Mouse (Mus musculus) neural tube, embryonic 15.5 days (tissue): ENCODE data around the gene Vwa8. TPM values are rescaled to one million over a fixed set of nuclear protein-coding genes. Genes with fewer than 3 reads are reported as not detected.
A peak's percentile ranks its signal among the peaks of the same experiment; 100 is the strongest.
"Not testable (repeated sequence)": the region's sequence is repeated elsewhere in the genome, so short reads cannot be mapped to it uniquely, and the experiment has no call there.

Experiments used
- ATAC-seq: fragments of 200-750 bp; cut with Nextera tagmentation; 2 replicates; pipeline ENCODE4 v1.8.0; 2017; ENCODE audit warnings: mild to moderate bottlenecking, moderate TSS enrichment, moderate library complexity; ENCODE audit not compliant: low FRiP score
- H3K27ac ChIP-seq: fragments of 300-500 bp; sonication (generic); replicated peaks from 2 replicates; pipeline ENCODE4 v1.5.1; 2015; ENCODE audit warnings: mild to moderate bottlenecking, inconsistent platforms
- H3K27me3 ChIP-seq: fragments of 300-500 bp; sonication (generic); replicated peaks from 2 replicates; pipeline ENCODE4 v1.6.1; 2015; ENCODE audit warnings: inconsistent platforms
- H3K36me3 ChIP-seq: fragments of 300-500 bp; sonication (generic); 2 replicates; pipeline ENCODE4 v1.6.1; 2015; ENCODE audit warnings: inconsistent platforms
- H3K4me1 ChIP-seq: fragments of 300-500 bp; sonication (generic); 2 replicates; pipeline ENCODE4 v1.6.1; 2015; ENCODE audit warnings: inconsistent platforms
- H3K4me2 ChIP-seq: fragments of 300-500 bp; sonication (generic); 2 replicates; pipeline ENCODE4 v1.6.1; 2015; ENCODE audit warnings: inconsistent platforms, mild to moderate bottlenecking, moderate library complexity
- H3K4me3 ChIP-seq: fragments of 300-500 bp; sonication (generic); replicated peaks from 2 replicates; pipeline ENCODE4 v1.5.1; 2015; ENCODE audit warnings: mild to moderate bottlenecking, inconsistent platforms
- H3K9ac ChIP-seq: fragments of 300-500 bp; sonication (generic); replicated peaks from 2 replicates; pipeline ENCODE4 v1.6.1; 2015; ENCODE audit warnings: mild to moderate bottlenecking, inconsistent platforms
- H3K9me3 ChIP-seq: fragments of 300-500 bp; sonication (generic); replicated peaks from 2 replicates; pipeline ENCODE4 v1.6.1; 2016; ENCODE audit warnings: inconsistent platforms
- WGBS: fragments of 180-500 bp; shearing (Covaris S2); methylation state at CpG from one replicate; pipeline ENCODE4 v1.1.7; 2015; ENCODE audit warnings: mixed read lengths; 5-methylcytosine and 5-hydroxymethylcytosine counted together
- polyA plus RNA-seq: library from polyadenylated mRNA; unstranded; fragments of >200 nt; fragmentation: Nextera tagmentation; extraction: Ambion mirVana; gene quantifications from 2 replicates; pipeline ENCODE4 v1.2.1, GENCODE M21; 2015

The Vwa8 gene
- polyA plus RNA-seq, 1 experiment from 2014 or later, result 7.5 TPM

DNA sequence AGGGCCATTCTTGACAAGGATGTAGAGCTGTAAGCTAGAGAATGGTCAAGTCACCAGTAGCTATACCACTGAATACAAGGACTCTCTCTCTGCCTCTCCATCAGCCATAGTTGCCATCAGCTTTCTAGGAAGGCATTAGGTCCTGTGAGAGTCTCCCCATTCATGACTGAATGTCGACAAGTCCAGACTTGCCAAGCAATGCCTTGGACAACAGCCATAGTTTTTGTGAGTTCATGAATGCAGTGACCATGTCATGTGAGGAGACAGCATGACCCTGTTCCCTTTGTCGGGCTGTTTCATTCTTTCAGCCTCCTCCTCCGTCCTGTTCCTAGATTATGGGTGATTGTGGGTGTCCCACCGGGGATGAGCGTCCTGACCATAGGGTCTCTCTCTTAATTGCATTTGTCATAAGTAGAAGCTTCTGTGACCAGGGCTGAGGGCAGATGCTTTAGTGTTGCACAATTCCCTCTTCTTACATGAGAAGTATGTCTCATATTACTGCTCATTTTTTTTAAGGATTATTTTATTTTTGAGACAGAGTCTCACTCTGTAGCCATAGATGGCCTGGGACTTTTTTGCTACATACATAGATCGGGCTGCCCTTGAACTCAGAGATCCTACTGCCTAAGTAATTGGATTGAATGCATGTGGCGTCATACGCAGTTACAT, 37.8 kb downstream of the Vwa8 start:
- no peaks in the 10 kb centered on the region for H3K9me3 ChIP-seq
- H3K27ac ChIP-seq, result no peak overlapping the region
- H3K9ac ChIP-seq, result no peak overlapping the region
- no peaks in the 10 kb centered on the region for H3K36me3 ChIP-seq
- WGBS, result 90% methylated on average over 8 of the region's 8 CpGs
- H3K4me3 ChIP-seq, result no peak overlapping the region
- no peaks in the 10 kb centered on the region for H3K27me3 ChIP-seq
- no peak for ATAC-seq
- no peak overlapping the region for H3K4me2 ChIP-seq
- H3K4me1 ChIP-seq, result no peaks in the 10 kb centered on the region

- not testable (repeated sequence) for ATAC-seq, H3K36me3 ChIP-seq, H3K4me2 ChIP-seq, H3K9me3 ChIP-seq, H3K9ac ChIP-seq, H3K27ac ChIP-seq, H3K27me3 ChIP-seq, H3K4me1 ChIP-seq, H3K4me3 ChIP-seq
- WGBS, result 97% methylated on average over 16 of the region's 18 CpGs
Observed at GRCm38 (mm10) chr14:78887494-78887893, 38.6 kb downstream of the Vwa8 start.

DNA sequence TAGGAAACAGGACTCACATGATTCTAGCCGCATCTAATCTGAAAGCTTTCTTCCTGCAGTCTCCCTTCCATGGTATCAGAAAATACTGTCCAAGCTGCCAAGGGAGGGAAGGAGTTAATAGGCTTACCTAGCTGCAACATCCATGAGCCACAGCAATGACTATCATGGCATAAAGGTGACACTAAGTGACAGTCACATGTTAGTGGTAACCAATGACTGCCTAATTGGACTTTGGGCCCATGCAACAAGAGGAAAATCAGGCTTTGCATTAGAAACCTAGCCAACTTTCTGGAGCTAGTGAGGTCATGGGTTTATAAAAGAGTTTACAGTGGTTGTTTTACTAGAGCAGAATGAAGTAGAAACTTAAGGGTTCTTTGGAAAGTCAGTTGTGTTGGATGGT, 46.6 kb downstream of the Vwa8 start:
- Histone ChIP-seq H3K4me3 (no peak overlapping the region), H3K27ac (no peak overlapping the region), H3K9me3 (no peaks in the 10 kb centered on the region), H3K36me3 (no peaks in the 10 kb centered on the region), H3K27me3 (no peaks in the 10 kb centered on the region), H3K9ac (no peak overlapping the region), H3K4me1 (no peaks in the 10 kb centered on the region), H3K4me2 (no peak overlapping the region)
- WGBS, result 91% methylated on average over 1 of the region's 1 CpGs
- ATAC-seq, result no peak

GRCm38 (mm10) chr14:78896252-78896651, 47.4 kb downstream of the Vwa8 start:
- H3K36me3 ChIP-seq, result no peaks in the 10 kb centered on the region
- no peak overlapping the region for H3K9ac ChIP-seq
- 0 out of 2 replicates have a peak, but pooled peaks cover 1% of the 10 kb centered on the region for H3K4me1 ChIP-seq
- 95% methylated on average over 5 of the region's 5 CpGs for WGBS
- no peaks in the 10 kb centered on the region for H3K9me3 ChIP-seq
- no peak overlapping the region for H3K4me2 ChIP-seq
- no peaks in the 10 kb centered on the region for H3K27me3 ChIP-seq
- no peak overlapping the region for H3K27ac ChIP-seq
- no peak for ATAC-seq
- H3K4me3 ChIP-seq, result no peak overlapping the region

GRCm38 (mm10) chr14:78900770-78901169, 51.9 kb downstream of the Vwa8 start:
- no peak for ATAC-seq
- Histone ChIP-seq H3K27ac (no peak overlapping the region), H3K4me1 (0 out of 2 replicates have a peak, but pooled peaks cover 2% of the 10 kb centered on the region), H3K4me3 (no peak overlapping the region), H3K9ac (no peak overlapping the region), H3K36me3 (no peaks in the 10 kb centered on the region), H3K27me3 (no peaks in the 10 kb centered on the region), H3K9me3 (no peaks in the 10 kb centered on the region), H3K4me2 (no peak overlapping the region)
- 50% methylated on average over 2 of the region's 2 CpGs for WGBS

DNA sequence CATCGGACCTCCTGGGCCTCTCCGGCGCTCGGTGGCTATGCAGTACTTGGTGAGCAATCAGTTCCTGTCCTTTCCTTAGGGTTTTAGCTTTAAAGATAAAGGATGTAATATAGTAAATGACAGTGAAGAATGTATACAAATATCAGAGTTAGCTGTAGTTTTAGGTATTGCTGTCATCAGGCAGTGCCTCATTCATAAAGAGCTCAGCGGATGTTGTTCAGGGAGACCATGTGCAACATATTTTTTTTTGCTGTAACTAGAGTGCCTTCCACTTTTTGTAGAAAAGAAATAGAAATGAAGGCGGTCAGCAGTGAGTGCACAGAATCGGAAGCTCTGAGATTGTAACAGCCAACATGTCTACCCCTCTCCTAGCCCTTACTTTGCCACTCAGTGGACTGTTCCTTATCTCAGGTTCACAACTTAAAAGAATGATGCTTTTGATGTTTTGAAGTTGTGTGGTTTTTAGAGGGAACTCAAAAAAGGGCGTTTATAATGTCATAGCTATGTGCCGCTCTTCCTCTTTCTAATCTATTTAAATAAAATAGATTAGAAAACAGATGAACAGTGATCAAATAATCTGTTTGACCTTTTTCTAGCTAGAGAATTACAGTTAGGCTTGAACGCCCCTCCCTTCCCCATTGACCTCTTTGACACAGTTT, 59.5 kb downstream of the Vwa8 start:
- Histone ChIP-seq H3K4me2 (no peak overlapping the region), H3K4me3 (no peak overlapping the region), H3K27me3 (no peaks in the 10 kb centered on the region), H3K27ac (no peak overlapping the region), H3K9me3 (no peaks in the 10 kb centered on the region), H3K36me3 (no peaks in the 10 kb centered on the region), H3K9ac (no peak overlapping the region), H3K4me1 (no peaks in the 10 kb centered on the region)
- no peak for ATAC-seq
- 92% methylated on average over 10 of the region's 10 CpGs for WGBS

- ATAC-seq, result no peak
- H3K9me3 ChIP-seq, result no peaks in the 10 kb centered on the region
- no peak overlapping the region for H3K27ac ChIP-seq
- H3K4me1 ChIP-seq, result no peaks in the 10 kb centered on the region
- no peak overlapping the region for H3K4me2 ChIP-seq
- H3K9ac ChIP-seq, result no peak overlapping the region
- no peak overlapping the region for H3K4me3 ChIP-seq
- no peaks in the 10 kb centered on the region for H3K27me3 ChIP-seq
- H3K36me3 ChIP-seq, result no peaks in the 10 kb centered on the region
- WGBS, result 84% methylated on average over 10 of the region's 10 CpGs
Observed at GRCm38 (mm10) chr14:78912076-78912475, 63.2 kb downstream of the Vwa8 start.

GRCm38 (mm10) chr14:78914180-78914579, 65.3 kb downstream of the Vwa8 start:
- Histone ChIP-seq H3K4me1 (no peaks in the 10 kb centered on the region), H3K4me2 (no peak overlapping the region), H3K27ac (no peak overlapping the region), H3K36me3 (no peaks in the 10 kb centered on the region), H3K9ac (no peak overlapping the region), H3K27me3 (no peaks in the 10 kb centered on the region), H3K4me3 (no peak overlapping the region), H3K9me3 (no peaks in the 10 kb centered on the region)
- WGBS, result 86% methylated on average over 8 of the region's 8 CpGs
- no peak for ATAC-seq

- no peaks in the 10 kb centered on the region for H3K27me3 ChIP-seq
- WGBS, result 99% methylated on average over 2 of the region's 2 CpGs
- H3K4me3 ChIP-seq, result no peak overlapping the region
- H3K4me2 ChIP-seq, result no peak overlapping the region
- H3K4me1 ChIP-seq, result no peaks in the 10 kb centered on the region
- no peaks in the 10 kb centered on the region for H3K36me3 ChIP-seq
- no peaks in the 10 kb centered on the region for H3K9me3 ChIP-seq
- H3K27ac ChIP-seq, result no peak overlapping the region
- no peak for ATAC-seq
- no peak overlapping the region for H3K9ac ChIP-seq
Observed at GRCm38 (mm10) chr14:78916691-78917090, 67.8 kb downstream of the Vwa8 start.

DNA sequence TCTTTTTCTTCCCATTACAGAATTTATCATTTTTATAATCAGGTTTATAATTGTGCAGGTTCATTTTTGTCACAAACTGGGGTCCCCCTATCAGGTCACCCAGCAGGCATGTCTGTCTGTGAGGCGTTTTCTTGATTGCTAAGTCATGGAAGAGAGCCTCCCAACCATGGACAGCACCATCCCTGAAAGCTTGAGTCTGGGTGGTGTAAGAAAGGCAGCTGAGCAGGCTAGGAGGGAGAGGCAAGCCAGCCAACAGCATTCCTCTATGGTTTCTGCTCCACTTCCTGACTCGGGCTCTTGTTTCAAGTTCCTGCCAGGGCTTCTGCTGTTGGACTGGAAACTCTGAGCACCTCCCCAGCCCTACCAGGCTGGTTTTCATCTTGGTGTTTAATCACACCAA, 72.4 kb downstream of the Vwa8 start:
- no peak for ATAC-seq
- Histone ChIP-seq H3K9me3 (no peaks in the 10 kb centered on the region), H3K27me3 (no peaks in the 10 kb centered on the region), H3K27ac (no peak overlapping the region), H3K9ac (no peak overlapping the region), H3K4me3 (no peak overlapping the region), H3K4me1 (peaks cover 4% of the 10 kb centered on the region; the same call in 1 of the 2 replicates), H3K36me3 (no peaks in the 10 kb centered on the region), H3K4me2 (no peak overlapping the region)
- WGBS, result 71% methylated on average over 2 of the region's 2 CpGs

DNA sequence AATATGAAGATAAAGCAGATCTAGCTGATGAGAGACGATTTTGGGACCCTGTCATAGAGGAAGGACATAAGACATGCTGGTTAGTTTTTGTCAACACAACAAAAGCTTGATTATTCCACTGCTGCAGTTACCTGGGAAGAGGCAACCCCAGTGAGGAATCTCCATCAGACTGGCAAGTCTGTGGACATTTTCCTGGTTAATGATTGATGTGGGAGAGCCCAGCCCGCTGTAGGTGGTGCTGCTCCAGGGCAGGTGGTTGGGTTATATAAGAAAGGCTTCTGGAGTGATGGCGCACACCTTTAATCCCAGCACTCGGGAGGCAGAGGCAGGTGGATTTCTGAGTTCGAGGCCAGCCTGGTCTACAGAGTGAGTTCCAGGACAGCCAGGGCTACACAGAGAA, 74.8 kb downstream of the Vwa8 start:
- 92% methylated on average over 5 of the region's 5 CpGs for WGBS
- Histone ChIP-seq H3K9me3 (no peaks in the 10 kb centered on the region), H3K9ac (no peak overlapping the region), H3K4me1 (peaks cover 4% of the 10 kb centered on the region; the same call in 1 of the 2 replicates), H3K4me3 (no peak overlapping the region), H3K4me2 (no peak overlapping the region), H3K36me3 (no peaks in the 10 kb centered on the region), H3K27ac (no peak overlapping the region), H3K27me3 (no peaks in the 10 kb centered on the region)
- no peak for ATAC-seq

GRCm38 (mm10) chr14:78924755-78925537, 76.1 kb downstream of the Vwa8 start:
- Histone ChIP-seq H3K4me1 (peaks cover 4% of the 10 kb centered on the region; the same call in 1 of the 2 replicates), H3K9me3 (no peaks in the 10 kb centered on the region), H3K27me3 (no peaks in the 10 kb centered on the region), H3K36me3 (no peaks in the 10 kb centered on the region), H3K9ac (no peak overlapping the region), H3K4me2 (peak overlapping the region; percentile 25), H3K4me3 (no peak overlapping the region), H3K27ac (peak overlapping the region; percentile 56)
- ATAC-seq, result peak; percentile 76
- WGBS, result 68% methylated on average over 21 of the region's 21 CpGs
